Mouse (Mus musculus) lung, embryonic 15.5 days (tissue): ENCODE data around the gene Gm49337. TPM values are rescaled to one million over a fixed set of nuclear protein-coding genes. Genes with fewer than 3 reads are reported as not detected.
A peak's percentile ranks its signal among the peaks of the same experiment; 100 is the strongest.

ENCODE experiments used
- ATAC-seq: fragments of 200-750 bp; cut with Nextera tagmentation; 2 replicates; pipeline ENCODE4 v1.8.0; 2017; ENCODE audit warnings: moderate number of reproducible peaks, borderline replicate concordance; ENCODE audit not compliant: low FRiP score, low TSS enrichment; ENCODE audit errors: extremely low read depth
- H3K27ac ChIP-seq: fragments of 300-500 bp; sonication (generic); 2 replicates; pipeline ENCODE4 v1.5.1; 2015; ENCODE audit warnings: moderate library complexity, mild to moderate bottlenecking, inconsistent platforms
- H3K27me3 ChIP-seq: fragments of 300-500 bp; sonication (generic); 2 replicates; pipeline ENCODE4 v1.6.1; 2015; ENCODE audit warnings: inconsistent platforms
- H3K36me3 ChIP-seq: fragments of 300-500 bp; sonication (generic); 2 replicates; pipeline ENCODE4 v1.6.1; 2015; ENCODE audit warnings: inconsistent platforms
- H3K4me1 ChIP-seq: fragments of 300-500 bp; sonication (generic); 2 replicates; pipeline ENCODE4 v1.6.1; 2015; ENCODE audit warnings: inconsistent platforms
- H3K4me2 ChIP-seq: fragments of 300-500 bp; sonication (generic); 2 replicates; pipeline ENCODE4 v1.6.1; 2015; ENCODE audit warnings: inconsistent platforms, mild to moderate bottlenecking, moderate library complexity
- H3K4me3 ChIP-seq: fragments of 300-500 bp; sonication (generic); 2 replicates; pipeline ENCODE4 v1.5.1; 2015; ENCODE audit warnings: mild to moderate bottlenecking, inconsistent platforms
- H3K9ac ChIP-seq: fragments of 300-500 bp; sonication (generic); 2 replicates; pipeline ENCODE4 v1.6.1; 2015; ENCODE audit warnings: inconsistent platforms
- H3K9me3 ChIP-seq: fragments of 300-500 bp; sonication (generic); 2 replicates; pipeline ENCODE4 v1.6.1; 2016; ENCODE audit warnings: inconsistent platforms
- WGBS: fragments of 180-500 bp; shearing (Covaris S2); methylation state at CpG from one replicate; pipeline ENCODE4 v1.1.7; 2015; 5-methylcytosine and 5-hydroxymethylcytosine counted together
- polyA plus RNA-seq: library from polyadenylated mRNA; unstranded; fragments of >200 nt; fragmentation: Nextera tagmentation; extraction: Ambion mirVana; gene quantifications from 2 replicates; pipeline ENCODE4 v1.2.1, GENCODE M21; 2015

Gm49337 gene
- polyA plus RNA-seq, 1 experiment from 2014 or later = not detected

DNA sequence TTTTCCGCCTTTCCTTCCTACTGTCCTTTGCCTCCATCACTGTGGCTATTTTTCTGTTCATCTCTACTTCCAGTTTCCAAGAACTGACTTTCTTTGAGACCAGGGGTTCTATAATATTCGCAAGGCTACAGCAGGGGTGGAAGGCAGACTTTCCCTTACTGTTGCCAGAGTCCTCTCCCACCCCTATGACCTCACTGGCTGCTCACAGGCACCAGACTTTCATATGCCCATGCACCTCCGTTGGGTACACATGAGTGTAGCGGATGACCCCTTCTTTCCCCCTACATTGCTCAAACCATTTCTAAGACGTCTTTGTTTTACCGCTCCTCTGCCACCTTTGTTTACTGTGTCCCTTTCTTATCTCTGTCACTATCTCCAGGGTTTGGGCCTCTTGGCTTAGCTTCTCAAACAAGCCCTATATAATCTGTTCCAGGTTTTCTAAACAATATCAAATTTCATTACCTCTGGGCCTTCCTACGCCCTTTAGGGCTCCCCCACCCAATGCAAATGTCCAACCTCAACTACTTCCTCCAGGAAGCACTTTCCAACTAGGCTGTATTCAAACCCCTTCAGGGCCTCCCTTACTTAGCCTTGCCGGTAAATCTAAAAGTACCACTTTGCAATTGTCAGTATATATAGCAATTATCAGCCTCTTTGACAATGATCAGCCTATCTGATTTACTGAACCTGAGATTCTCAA lies 7.3 kb upstream of the Gm49337 start:
- H3K36me3 ChIP-seq = no peaks in the 10 kb centered on the region
- no peak overlapping the region for H3K9ac ChIP-seq
- H3K4me3 ChIP-seq = no peak overlapping the region
- WGBS = 36% methylated on average over 8 of the region's 8 CpGs
- no peaks in the 10 kb centered on the region for H3K9me3 ChIP-seq
- no peaks in the 10 kb centered on the region for H3K27me3 ChIP-seq
- H3K27ac ChIP-seq = peak overlapping the region; percentile 79
- H3K4me2 ChIP-seq = no peak overlapping the region
- ATAC-seq = no peak
- H3K4me1 ChIP-seq = peaks cover 35% of the 10 kb centered on the region

GRCm38 (mm10) chr4:116167404-116167803 lies 5.8 kb upstream of the Gm49337 start, which contains the start of gene Tspan1:
Gene Tspan1, minus strand, starts transcription at chr4:116167601.
- Histone ChIP-seq H3K9me3 (no peaks in the 10 kb centered on the region), H3K27me3 (no peaks in the 10 kb centered on the region), H3K27ac (peak within 1 kb of the TSS; percentile 79), H3K4me2 (peak within 1 kb of the TSS; percentile 13; the same call in 1 of the 2 replicates), H3K36me3 (no peaks in the 10 kb centered on the region), H3K4me3 (no peak within 1 kb of the TSS), H3K4me1 (peaks cover 30% of the 10 kb centered on the region), H3K9ac (no peak within 1 kb of the TSS)
- 22% methylated on average over 7 of the region's 7 CpGs for WGBS
- ATAC-seq = peak; percentile 32; the same call in 1 of the 2 replicates

- H3K36me3 ChIP-seq = no peaks in the 10 kb centered on the region
- peaks cover 26% of the 10 kb centered on the region for H3K4me1 ChIP-seq
- no peak overlapping the region for H3K4me2 ChIP-seq
- no peak overlapping the region for H3K4me3 ChIP-seq
- no peak overlapping the region for H3K9ac ChIP-seq
- WGBS = 70% methylated on average over 8 of the region's 8 CpGs
- no peaks in the 10 kb centered on the region for H3K27me3 ChIP-seq
- 0 out of 2 replicates have a peak, but pooled peaks have one; percentile 12 for ATAC-seq
- no peak overlapping the region for H3K27ac ChIP-seq
- no peaks in the 10 kb centered on the region for H3K9me3 ChIP-seq
Observed at GRCm38 (mm10) chr4:116168617-116169352, 4.4 kb upstream of the Gm49337 start.

- peaks cover 31% of the 10 kb centered on the region for H3K4me1 ChIP-seq
- no peak for ATAC-seq
Observed at GRCm38 (mm10) chr4:116169353-116169672, 3.9 kb upstream of the Gm49337 start.

GRCm38 (mm10) chr4:116173752-116174151 lies 568 bp downstream of the Gm49337 start:
- no peaks in the 10 kb centered on the region for H3K36me3 ChIP-seq
- H3K4me1 ChIP-seq = peaks cover 35% of the 10 kb centered on the region
- no peaks in the 10 kb centered on the region for H3K9me3 ChIP-seq
- H3K4me3 ChIP-seq = no peak overlapping the region
- WGBS = 80% methylated on average over 4 of the region's 4 CpGs
- H3K4me2 ChIP-seq = no peak overlapping the region
- H3K27me3 ChIP-seq = no peaks in the 10 kb centered on the region
- H3K9ac ChIP-seq = no peak overlapping the region
- no peak for ATAC-seq
- H3K27ac ChIP-seq = peak overlapping the region; percentile 12; the same call in 1 of the 2 replicates

More at GRCm38 (mm10) chr4:116169353-116169672, 3.9 kb upstream of the Gm49337 start:
- WGBS = 57% methylated on average over 3 of the region's 3 CpGs
- H3K9me3 ChIP-seq = no peaks in the 10 kb centered on the region
- H3K27ac ChIP-seq = no peak overlapping the region
- H3K4me3 ChIP-seq = no peak overlapping the region
- no peaks in the 10 kb centered on the region for H3K27me3 ChIP-seq
- H3K36me3 ChIP-seq = no peaks in the 10 kb centered on the region
- H3K9ac ChIP-seq = no peak overlapping the region
- H3K4me2 ChIP-seq = no peak overlapping the region

GRCm38 (mm10) chr4:116174466-116175116 lies 1.4 kb downstream of the Gm49337 start:
- WGBS = 29% methylated on average over 6 of the region's 6 CpGs
- ATAC-seq = no peak
- Histone ChIP-seq H3K36me3 (no peaks in the 10 kb centered on the region), H3K9ac (no peak overlapping the region), H3K27me3 (no peaks in the 10 kb centered on the region), H3K27ac (peak overlapping the region; percentile 96), H3K4me2 (no peak overlapping the region), H3K4me1 (peaks cover 35% of the 10 kb centered on the region), H3K4me3 (no peak overlapping the region), H3K9me3 (no peaks in the 10 kb centered on the region)

DNA sequence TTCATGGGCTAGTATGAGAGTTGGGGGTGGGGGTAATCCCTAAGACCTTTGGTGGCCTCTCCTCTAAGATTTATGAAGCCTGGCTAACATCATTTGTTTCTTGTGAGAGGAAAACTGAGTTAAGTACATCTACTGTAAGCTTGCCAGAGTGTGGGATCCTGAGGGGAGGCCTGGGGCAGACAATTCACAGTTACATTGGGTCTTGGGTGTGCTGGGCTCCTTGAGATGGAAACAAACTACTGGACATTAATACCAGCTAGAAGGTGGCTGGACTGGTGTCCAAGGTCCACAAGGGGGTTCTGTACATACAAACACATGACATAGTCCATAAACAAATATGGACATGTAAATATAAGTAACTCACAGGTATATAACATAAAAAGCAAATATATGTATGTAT lies 2.0 kb downstream of the Gm49337 start:
- ATAC-seq = no peak
- H3K4me2 ChIP-seq = no peak overlapping the region

DNA sequence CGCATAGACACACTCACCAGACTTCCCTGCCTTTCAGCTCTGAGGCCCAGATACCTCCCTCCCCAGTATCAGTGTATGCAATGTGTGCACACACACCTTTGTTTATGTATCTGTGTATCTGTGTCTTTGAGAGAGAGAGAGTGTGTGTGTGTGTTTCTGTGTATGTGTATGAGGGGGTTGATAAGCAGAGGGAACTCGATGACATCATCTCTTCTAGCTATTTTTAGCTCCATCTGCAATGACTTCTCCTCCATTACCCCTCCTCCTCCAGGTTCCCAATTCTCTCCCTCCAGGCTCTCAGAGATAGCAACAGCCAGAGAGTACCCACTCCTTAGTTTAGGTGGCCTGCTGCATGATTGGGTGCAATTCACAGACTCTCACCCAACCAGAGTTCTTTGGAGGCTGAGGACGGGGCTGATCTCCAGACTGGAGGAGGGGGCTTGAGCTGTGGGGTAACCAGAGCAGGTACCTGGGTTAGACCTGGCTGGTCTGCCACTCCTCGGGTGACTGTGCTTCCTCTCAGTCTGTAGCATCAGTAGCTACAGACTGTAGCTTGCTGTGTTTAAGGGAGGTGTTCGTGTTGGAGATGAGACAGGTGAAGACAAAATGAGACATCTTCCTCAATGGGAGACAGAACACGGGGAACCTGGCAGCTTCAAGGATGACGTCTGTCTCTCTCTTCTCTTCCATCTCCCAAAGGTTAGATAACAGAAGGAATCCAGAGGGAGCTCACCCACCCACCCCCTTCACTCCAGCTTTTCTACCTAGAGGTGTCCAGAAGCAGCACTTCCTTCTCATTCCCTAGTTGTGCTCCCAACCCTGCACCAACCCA lies 2.7 kb downstream of the Gm49337 start:
- H3K9ac ChIP-seq = peak overlapping the region; percentile 14; the same call in 1 of the 2 replicates
- ATAC-seq = peak; percentile 29; the same call in 1 of the 2 replicates
- peak overlapping the region; percentile 25 for H3K4me3 ChIP-seq
- no peaks in the 10 kb centered on the region for H3K27me3 ChIP-seq
- peaks cover 35% of the 10 kb centered on the region for H3K4me1 ChIP-seq
- H3K4me2 ChIP-seq = peak overlapping the region; percentile 52
- 32% methylated on average over 7 of the region's 7 CpGs for WGBS
- H3K27ac ChIP-seq = peak overlapping the region; percentile 96
- no peaks in the 10 kb centered on the region for H3K9me3 ChIP-seq
- H3K36me3 ChIP-seq = no peaks in the 10 kb centered on the region

More for the DNA sequence above, 2.0 kb downstream of the Gm49337 start:
- Histone ChIP-seq H3K27me3 (no peaks in the 10 kb centered on the region), H3K9ac (no peak overlapping the region), H3K9me3 (no peaks in the 10 kb centered on the region), H3K4me1 (peaks cover 35% of the 10 kb centered on the region), H3K36me3 (no peaks in the 10 kb centered on the region), H3K4me3 (no peak overlapping the region), H3K27ac (peak overlapping the region; percentile 96)

- Histone ChIP-seq H3K9me3 (no peaks in the 10 kb centered on the region), H3K27me3 (no peaks in the 10 kb centered on the region), H3K4me3 (peak overlapping the region; percentile 25), H3K27ac (peak overlapping the region; percentile 96), H3K36me3 (no peaks in the 10 kb centered on the region), H3K4me1 (peaks cover 35% of the 10 kb centered on the region), H3K4me2 (peak overlapping the region; percentile 52), H3K9ac (peak overlapping the region; percentile 14; the same call in 1 of the 2 replicates)
- 14% methylated on average over 10 of the region's 10 CpGs for WGBS
- ATAC-seq = peak; percentile 92
Observed at GRCm38 (mm10) chr4:116176543-116176988, 3.4 kb downstream of the Gm49337 start.

DNA sequence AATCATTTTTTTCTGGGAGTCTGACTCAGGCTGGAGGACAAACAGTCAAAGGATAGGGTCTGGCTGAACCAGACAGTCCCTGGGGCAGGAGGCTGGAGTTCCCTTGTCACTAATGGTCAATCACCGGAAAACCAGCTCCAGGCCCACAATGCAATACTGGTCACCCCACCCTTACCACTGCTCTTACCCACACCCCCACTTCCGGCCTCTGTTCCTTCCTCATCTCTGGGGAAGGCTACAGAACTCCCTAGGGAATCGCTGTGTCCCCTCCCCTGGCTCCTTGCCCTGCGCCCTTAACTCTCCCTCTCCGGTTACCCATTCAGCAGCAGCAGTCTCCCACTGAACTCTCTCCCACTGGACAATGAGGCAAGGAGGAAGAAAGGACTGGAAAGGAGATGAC lies 4.0 kb downstream of the Gm49337 start:
- peak overlapping the region; percentile 25; the same call in 1 of the 2 replicates for H3K4me3 ChIP-seq
- H3K9me3 ChIP-seq = no peaks in the 10 kb centered on the region
- H3K27me3 ChIP-seq = no peaks in the 10 kb centered on the region
- H3K36me3 ChIP-seq = no peaks in the 10 kb centered on the region
- 20% methylated on average over 5 of the region's 5 CpGs for WGBS
- peaks cover 35% of the 10 kb centered on the region for H3K4me1 ChIP-seq
- peak; percentile 64; the same call in 1 of the 2 replicates for ATAC-seq
- peak overlapping the region; percentile 52 for H3K4me2 ChIP-seq
- H3K27ac ChIP-seq = peak overlapping the region; percentile 96
- no peak overlapping the region for H3K9ac ChIP-seq

DNA sequence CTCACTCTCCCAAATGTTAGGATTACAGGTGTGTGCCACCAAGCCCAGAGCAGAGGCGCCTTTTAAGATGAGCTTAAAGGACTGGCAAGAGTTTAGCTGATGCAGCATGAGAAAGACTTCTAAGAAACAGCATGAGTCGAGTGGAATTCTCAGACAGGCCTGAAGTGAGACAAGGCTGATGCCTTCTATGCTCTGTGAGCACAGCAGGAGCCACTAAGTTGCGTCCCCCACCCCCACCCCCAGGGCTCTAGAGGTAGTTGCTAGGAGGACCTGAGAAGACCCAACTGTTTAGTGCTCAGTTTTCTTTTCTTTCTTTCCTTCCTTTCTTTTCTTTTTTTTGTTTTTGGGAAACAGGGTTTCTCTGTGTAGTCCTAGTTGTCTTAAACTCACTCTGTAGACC lies 8.9 kb downstream of the Gm49337 start:
- H3K27me3 ChIP-seq = no peaks in the 10 kb centered on the region
- no peaks in the 10 kb centered on the region for H3K9me3 ChIP-seq
- ATAC-seq = no peak
- no peaks in the 10 kb centered on the region for H3K36me3 ChIP-seq
- peaks cover 17% of the 10 kb centered on the region for H3K4me1 ChIP-seq
- H3K27ac ChIP-seq = no peak overlapping the region
- no peak overlapping the region for H3K9ac ChIP-seq
- H3K4me2 ChIP-seq = no peak overlapping the region
- no peak overlapping the region for H3K4me3 ChIP-seq
- WGBS = 49% methylated on average over 3 of the region's 3 CpGs
